Mouse (Mus musculus) bone marrow macrophage, adult 2 months (primary cell): ENCODE measurements around the gene Fhit.

Experiments
- CTCF ChIP-seq: IDR thresholded peaks from 2 replicates; pipeline ENCODE4 v1.5.1; 2012; ENCODE audit warnings: low read depth, mild to moderate bottlenecking, low read length, moderate library complexity
- POLR2A ChIP-seq: IDR thresholded peaks from 2 replicates; pipeline ENCODE4 v1.6.1; 2012; ENCODE audit warnings: mild to moderate bottlenecking, low read depth, low read length, borderline replicate concordance

GRCm38 (mm10) chr14:10020400-10021140, 1141.3 kb downstream of the Fhit start:
- TF ChIP-seq POLR2A (no peak), CTCF (no peak)
